Mouse (Mus musculus) embryonic facial prominence, embryonic 10.5 days (tissue): Measurements from ENCODE around the gene Ttc30b. TPM values are rescaled to one million over a fixed set of nuclear protein-coding genes. Genes with fewer than 3 reads are reported as not detected.
"Not testable (repeated sequence)": the region's sequence is repeated elsewhere in the genome, so short reads cannot be mapped to it uniquely, and the experiment has no call there.

Source experiments
- DNase-seq: peaks from one replicate; pipeline ENCODE4 v3.0.0-alpha.2; 2017; ENCODE audit warnings: low spot score
- H3K27ac ChIP-seq: fragments of 300-500 bp; sonication (generic); replicated peaks from 2 replicates; pipeline ENCODE4 v1.5.1; 2016; ENCODE audit warnings: mild to moderate bottlenecking
- H3K27me3 ChIP-seq: fragments of 300-500 bp; sonication (generic); replicated peaks from 2 replicates; pipeline ENCODE4 v1.6.1; 2016; ENCODE audit warnings: low read depth, mild to moderate bottlenecking; ENCODE audit not compliant: poor library complexity, severe bottlenecking
- H3K36me3 ChIP-seq: fragments of 300-500 bp; sonication (generic); replicated peaks from 2 replicates; pipeline ENCODE4 v1.6.1; 2016; ENCODE audit warnings: mild to moderate bottlenecking, moderate library complexity
- H3K4me1 ChIP-seq: fragments of 300-500 bp; sonication (generic); 2 replicates; pipeline ENCODE4 v1.6.1; 2016
- H3K4me3 ChIP-seq: fragments of 300-500 bp; sonication (generic); 2 replicates; pipeline ENCODE4 v1.5.1; 2016; ENCODE audit warnings: mild to moderate bottlenecking, moderate library complexity
- H3K9me3 ChIP-seq: fragments of 300-500 bp; sonication (generic); 2 replicates; pipeline ENCODE4 v1.6.1; 2016; ENCODE audit warnings: mild to moderate bottlenecking
- WGBS: fragments of 180-500 bp; shearing (Covaris S2); methylation state at CpG from one replicate; pipeline ENCODE4 v1.1.7; 2016; 5-methylcytosine and 5-hydroxymethylcytosine counted together
- polyA plus RNA-seq: library from polyadenylated mRNA; unstranded; fragments of >200 nt; fragmentation: Nextera tagmentation; extraction: Ambion mirVana; gene quantifications from 2 replicates; pipeline ENCODE4 v1.2.1, GENCODE M21; 2016

Gene Ttc30b
- polyA plus RNA-seq, 1 experiment from 2014 or later = 7.0 TPM

- WGBS = 17% methylated on average over 14 of the region's 14 CpGs
- peak overlapping the region; percentile 35; the same call in 1 of the 2 replicates for H3K4me3 ChIP-seq
- peaks cover 41% of the 10 kb centered on the region for H3K4me1 ChIP-seq
- H3K36me3 ChIP-seq = no peaks in the 10 kb centered on the region
- DNase-seq = peak; percentile 74
- H3K27me3 ChIP-seq = peaks cover 20% of the 10 kb centered on the region; the same call in 1 of the 2 replicates
- H3K27ac ChIP-seq = peak overlapping the region; percentile 48; the same call in 1 of the 2 replicates
- no peaks in the 10 kb centered on the region for H3K9me3 ChIP-seq
Measured at GRCm38 (mm10) chr2:75964512-75964911, 26.1 kb upstream of the Ttc30b start.

- H3K4me3 ChIP-seq = no peak overlapping the region
- H3K9me3 ChIP-seq = no peaks in the 10 kb centered on the region
- H3K36me3 ChIP-seq = no peaks in the 10 kb centered on the region
- 71% methylated on average over 5 of the region's 5 CpGs for WGBS
- H3K27ac ChIP-seq = peak overlapping the region; percentile 20; the same call in 1 of the 2 replicates
- H3K4me1 ChIP-seq = peaks cover 45% of the 10 kb centered on the region
- peaks cover 20% of the 10 kb centered on the region; the same call in 1 of the 2 replicates for H3K27me3 ChIP-seq
- DNase-seq = no peak
Measured at GRCm38 (mm10) chr2:75964051-75964450, 25.7 kb upstream of the Ttc30b start.

GRCm38 (mm10) chr2:75963211-75963840, 24.9 kb upstream of the Ttc30b start:
- peak; percentile 16 for DNase-seq
- H3K36me3 ChIP-seq = no peaks in the 10 kb centered on the region
- H3K27me3 ChIP-seq = peaks cover 23% of the 10 kb centered on the region; the same call in 1 of the 2 replicates
- H3K4me1 ChIP-seq = peaks cover 50% of the 10 kb centered on the region
- 0 out of 2 replicates have a peak overlapping the region, but pooled peaks have one; percentile 20 for H3K27ac ChIP-seq
- WGBS = 50% methylated on average over 10 of the region's 10 CpGs
- no peaks in the 10 kb centered on the region for H3K9me3 ChIP-seq
- H3K4me3 ChIP-seq = no peak overlapping the region

GRCm38 (mm10) chr2:75960366-75961330, 22.3 kb upstream of the Ttc30b start:
- 53% methylated on average over 15 of the region's 15 CpGs for WGBS
- Histone ChIP-seq H3K27me3 (peaks cover 20% of the 10 kb centered on the region; the same call in 1 of the 2 replicates), H3K27ac (peak overlapping the region; percentile 78), H3K36me3 (no peaks in the 10 kb centered on the region), H3K9me3 (no peaks in the 10 kb centered on the region), H3K4me1 (peaks cover 47% of the 10 kb centered on the region), H3K4me3 (peak overlapping the region; percentile 41)
- peak; percentile 46 for DNase-seq

GRCm38 (mm10) chr2:75959850-75960365, 21.5 kb upstream of the Ttc30b start:
- Histone ChIP-seq H3K27me3 (peaks cover 18% of the 10 kb centered on the region; the same call in 1 of the 2 replicates), H3K4me3 (peak overlapping the region; percentile 41), H3K36me3 (no peaks in the 10 kb centered on the region), H3K27ac (peak overlapping the region; percentile 78), H3K4me1 (peaks cover 47% of the 10 kb centered on the region), H3K9me3 (no peaks in the 10 kb centered on the region)
- 11% methylated on average over 15 of the region's 15 CpGs for WGBS
- peak; percentile 51 for DNase-seq

DNA sequence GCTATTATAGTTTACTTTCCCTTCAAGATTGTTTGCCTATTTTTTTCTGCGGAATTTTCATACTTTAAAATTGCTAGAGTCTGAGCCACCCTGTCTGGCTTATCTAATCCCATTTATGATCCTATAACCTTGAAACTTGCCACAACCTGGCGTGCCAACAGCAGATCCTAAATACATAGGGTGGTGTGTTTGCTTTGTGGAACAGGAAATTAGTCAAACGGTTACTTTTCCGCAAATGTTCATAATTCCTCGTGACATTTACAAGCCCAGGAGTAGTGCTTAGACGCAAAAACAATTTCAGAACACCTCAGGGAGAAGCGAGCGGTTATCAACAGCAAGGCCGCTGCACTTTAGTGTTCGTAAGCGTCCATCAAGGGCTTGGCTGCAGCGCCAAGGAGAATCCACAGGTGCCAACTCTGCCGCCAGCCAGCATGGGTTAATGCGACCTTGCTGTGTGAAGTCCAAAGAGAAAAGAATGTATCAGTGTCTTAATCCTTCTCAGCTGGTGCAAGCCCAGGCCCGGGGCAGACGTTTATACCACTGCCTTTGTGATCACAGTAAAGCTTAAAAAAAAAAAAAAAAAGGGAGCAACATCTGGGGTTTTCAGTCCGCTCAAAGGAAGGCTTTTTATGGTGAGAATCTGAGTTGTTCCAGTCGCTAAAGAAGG, 20.9 kb upstream of the Ttc30b start:
- H3K9me3 ChIP-seq = no peaks in the 10 kb centered on the region
- peak overlapping the region; percentile 78 for H3K27ac ChIP-seq
- peak overlapping the region; percentile 41 for H3K4me3 ChIP-seq
- DNase-seq = peak; percentile 51
- H3K27me3 ChIP-seq = peaks cover 18% of the 10 kb centered on the region; the same call in 1 of the 2 replicates
- peaks cover 41% of the 10 kb centered on the region for H3K4me1 ChIP-seq
- no peaks in the 10 kb centered on the region for H3K36me3 ChIP-seq
- 33% methylated on average over 18 of the region's 18 CpGs for WGBS

GRCm38 (mm10) chr2:75955709-75956108, 17.3 kb upstream of the Ttc30b start:
- WGBS = 53% methylated on average over 14 of the region's 14 CpGs
- H3K36me3 ChIP-seq = no peaks in the 10 kb centered on the region
- DNase-seq = no peak
- H3K27ac ChIP-seq = no peak overlapping the region
- peaks cover 9% of the 10 kb centered on the region; the same call in 1 of the 2 replicates for H3K27me3 ChIP-seq
- H3K4me3 ChIP-seq = no peak overlapping the region
- no peaks in the 10 kb centered on the region for H3K9me3 ChIP-seq
- peaks cover 25% of the 10 kb centered on the region for H3K4me1 ChIP-seq

GRCm38 (mm10) chr2:75953320-75953719, 14.9 kb upstream of the Ttc30b start:
- 95% methylated on average over 5 of the region's 5 CpGs for WGBS
- Histone ChIP-seq H3K9me3 (no peaks in the 10 kb centered on the region), H3K27ac (no peak overlapping the region), H3K4me1 (peaks cover 4% of the 10 kb centered on the region), H3K36me3 (no peaks in the 10 kb centered on the region), H3K4me3 (no peak overlapping the region), H3K27me3 (no peaks in the 10 kb centered on the region)
- DNase-seq = no peak

- 92% methylated on average over 8 of the region's 8 CpGs for WGBS
- H3K9me3 ChIP-seq = no peaks in the 10 kb centered on the region
- no peak for DNase-seq
- H3K27me3 ChIP-seq = no peaks in the 10 kb centered on the region
- H3K4me3 ChIP-seq = no peak overlapping the region
- H3K27ac ChIP-seq = no peak overlapping the region
- no peaks in the 10 kb centered on the region for H3K36me3 ChIP-seq
- peaks cover 2% of the 10 kb centered on the region for H3K4me1 ChIP-seq
Measured at GRCm38 (mm10) chr2:75950685-75951084, 12.3 kb upstream of the Ttc30b start.

DNA sequence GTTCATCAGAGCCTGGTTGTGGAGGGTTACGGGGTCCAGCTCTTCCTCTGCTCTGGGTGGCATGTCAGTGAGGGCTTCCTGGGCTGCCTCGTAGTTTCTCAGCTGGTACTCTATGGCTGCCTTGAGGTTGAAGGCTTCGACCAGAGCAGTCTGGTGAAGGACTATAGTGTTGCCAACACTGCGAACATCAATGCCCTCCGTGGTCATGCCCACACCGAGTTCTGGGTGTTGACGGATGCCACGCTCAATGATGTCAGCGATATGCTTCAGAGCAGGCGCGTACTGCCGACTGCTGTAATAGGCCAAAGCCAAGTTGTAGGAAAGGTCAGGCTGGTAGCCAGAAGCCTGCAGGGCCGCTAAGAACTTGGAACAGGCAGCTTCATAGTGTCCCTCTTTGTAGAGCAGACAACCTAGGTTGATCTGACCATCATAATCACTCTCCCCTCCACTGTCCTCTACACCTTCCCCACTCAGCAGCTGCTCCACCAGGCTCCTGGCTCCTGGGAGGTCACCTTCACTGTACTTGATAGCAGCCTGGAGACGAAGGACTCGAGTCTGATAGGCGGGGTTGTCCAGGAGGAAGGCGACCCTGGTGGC, 767 bp downstream of the Ttc30b start:
- H3K9me3 ChIP-seq, DNase-seq, H3K36me3 ChIP-seq, H3K27me3 ChIP-seq: not testable (repeated sequence)
- H3K4me1 ChIP-seq = peaks cover 31% of the 10 kb centered on the region
- H3K27ac ChIP-seq = peak overlapping the region; percentile 94
- WGBS = 71% methylated on average over 16 of the region's 17 CpGs
- peak overlapping the region; percentile 67 for H3K4me3 ChIP-seq

DNA sequence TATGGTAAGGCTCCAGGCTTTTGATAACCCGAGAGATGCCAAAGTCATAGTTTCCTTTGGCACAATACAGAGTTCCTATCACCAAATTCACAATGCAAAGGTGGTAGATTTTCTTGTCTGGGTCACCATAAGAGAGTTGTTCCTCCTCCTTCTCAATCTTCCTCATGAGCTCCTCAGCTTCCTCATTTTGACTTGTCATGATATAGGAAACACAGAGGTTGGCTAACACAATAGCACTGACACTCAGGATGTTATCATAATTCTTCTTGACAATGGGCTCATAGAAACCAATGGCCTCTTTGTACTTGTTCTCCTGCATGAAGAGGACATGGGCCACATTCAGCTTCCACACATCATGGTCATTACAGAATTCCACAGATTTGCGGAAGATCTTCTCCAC, 1.7 kb downstream of the Ttc30b start:
- DNase-seq, H3K27ac ChIP-seq, H3K27me3 ChIP-seq, H3K4me3 ChIP-seq, H3K9me3 ChIP-seq, H3K36me3 ChIP-seq: not testable (repeated sequence)
- WGBS = 89% methylated on average over 2 of the region's 2 CpGs
- H3K4me1 ChIP-seq = peaks cover 35% of the 10 kb centered on the region
